Mouse (Mus musculus) CH12.LX (cell line): ENCODE results near the gene Kbtbd7.

Source experiments
- CTCF ChIP-seq, 2 experiments: IDR thresholded peaks in 1 of 2; conservative IDR thresholded peaks in 1 of 2; 2 replicates each; pipeline ENCODE4 v1.5.1; 2011 to 2012; ENCODE audit warnings: low read depth in 2 of 2, low read length in 2 of 2, improper control_type of control experiment in 1 of 2, inconsistent platforms in 1 of 2, mild to moderate bottlenecking in 1 of 2, moderate library complexity in 1 of 2
- EP300 ChIP-seq: IDR thresholded peaks from 2 replicates; pipeline ENCODE4 v1.6.1; 2011; ENCODE audit warnings: low read length, improper control_type of control experiment
- POLR2A ChIP-seq: IDR thresholded peaks from 2 replicates; pipeline ENCODE4 v1.6.1; 2011; ENCODE audit warnings: low read depth, mild to moderate bottlenecking, improper control_type of control experiment, low read length
- ZNF384 ChIP-seq: IDR thresholded peaks from 2 replicates; pipeline ENCODE4 v1.6.1; 2012; ENCODE audit warnings: low read depth, low read length, improper control_type of control experiment, inconsistent platforms

DNA sequence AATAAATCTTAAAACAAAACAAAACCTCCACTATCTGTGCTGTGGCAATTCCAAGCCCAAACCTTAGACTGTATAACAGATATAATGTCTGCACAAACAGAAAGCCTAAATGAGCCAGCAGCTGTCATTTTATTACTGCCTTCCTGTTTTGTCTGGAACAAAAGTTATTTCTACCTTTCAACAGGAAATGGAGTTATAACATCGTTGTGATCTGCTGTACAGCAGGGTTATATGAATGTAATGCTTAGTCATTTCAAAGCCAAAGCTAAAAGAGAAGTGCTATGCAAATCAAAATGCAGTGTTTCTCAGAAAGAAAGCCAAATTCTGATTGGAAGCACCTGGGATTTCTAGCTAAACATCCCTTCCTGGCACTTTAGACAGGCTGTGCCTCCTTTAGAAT lies 33.0 kb upstream of the Kbtbd7 start:
- TF ChIP-seq ZNF384 (no peak), EP300 (peak; percentile 56; the same call in 1 of the 2 replicates), CTCF (conservative IDR thresholded peaks at IDR 0.05 in 1 of 2, IDR thresholded peaks at IDR 0.05 in 1 of 2; ENCODE audit: low read depth in 2 of 2, low read length in 2 of 2) (no peak), POLR2A (no peak)
